Mouse (Mus musculus): ENCODE results near the gene Kit.

Gene Kit

GRCm38 (mm10) chr5:75589552-75590346, 15.0 kb downstream of the Kit start:
- no peak for DNase-seq (ENCODE audit: low spot score)

- no peak for DNase-seq (ENCODE audit: low spot score)
Measured at GRCm38 (mm10) chr5:75590961-75591360, 16.2 kb downstream of the Kit start.

- DNase-seq (ENCODE audit: low spot score) = no peak
Measured at GRCm38 (mm10) chr5:75591567-75591966, 16.9 kb downstream of the Kit start.

- no peak for DNase-seq (ENCODE audit: low spot score)
Measured at GRCm38 (mm10) chr5:75595319-75595718, 20.6 kb downstream of the Kit start.

- peak; percentile 74 for DNase-seq (ENCODE audit: low spot score)
Measured at GRCm38 (mm10) chr5:75596211-75596610, 21.5 kb downstream of the Kit start.

- DNase-seq (ENCODE audit: low spot score) = no peak
Measured at GRCm38 (mm10) chr5:75597316-75597715, 22.6 kb downstream of the Kit start.

GRCm38 (mm10) chr5:75598491-75598890, 23.8 kb downstream of the Kit start:
- no peak for DNase-seq (ENCODE audit: low spot score)

- DNase-seq (ENCODE audit: low spot score) = no peak
Measured at GRCm38 (mm10) chr5:75599991-75600390, 25.3 kb downstream of the Kit start.

GRCm38 (mm10) chr5:75604238-75604637, 29.5 kb downstream of the Kit start:
- DNase-seq (ENCODE audit: low spot score) = no peak

GRCm38 (mm10) chr5:75606898-75607297, 32.2 kb downstream of the Kit start:
- DNase-seq (ENCODE audit: low spot score) = no peak

GRCm38 (mm10) chr5:75607971-75608370, 33.3 kb downstream of the Kit start:
- DNase-seq (ENCODE audit: low spot score) = no peak

GRCm38 (mm10) chr5:75612380-75612779, 37.7 kb downstream of the Kit start:
- DNase-seq (ENCODE audit: low spot score) = no peak

- DNase-seq (ENCODE audit: low spot score) = no peak
Measured at GRCm38 (mm10) chr5:75612926-75613325, 38.2 kb downstream of the Kit start.

GRCm38 (mm10) chr5:75615000-75615571, 40.4 kb downstream of the Kit start:
- DNase-seq (ENCODE audit: low spot score) = no peak

GRCm38 (mm10) chr5:75615624-75616023, 40.9 kb downstream of the Kit start:
- DNase-seq (ENCODE audit: low spot score) = no peak

GRCm38 (mm10) chr5:75622401-75622800, 47.7 kb downstream of the Kit start:
- no peak for DNase-seq (ENCODE audit: low spot score)

GRCm38 (mm10) chr5:75623007-75623406, 48.3 kb downstream of the Kit start:
- DNase-seq (ENCODE audit: low spot score) = no peak

GRCm38 (mm10) chr5:75623520-75623919, 48.8 kb downstream of the Kit start:
- DNase-seq (ENCODE audit: low spot score) = no peak

- no peak for DNase-seq (ENCODE audit: low spot score)
Measured at GRCm38 (mm10) chr5:75623993-75624706, 49.4 kb downstream of the Kit start.

GRCm38 (mm10) chr5:75625059-75625458, 50.3 kb downstream of the Kit start:
- no peak for DNase-seq (ENCODE audit: low spot score)

- peak; percentile 50 for DNase-seq (ENCODE audit: low spot score)
Measured at GRCm38 (mm10) chr5:75626284-75626683, 51.6 kb downstream of the Kit start.

GRCm38 (mm10) chr5:75626703-75627102, 52.0 kb downstream of the Kit start:
- DNase-seq (ENCODE audit: low spot score) = no peak

- no peak for DNase-seq (ENCODE audit: low spot score)
Measured at GRCm38 (mm10) chr5:75632257-75632656, 57.5 kb downstream of the Kit start.

Data from embryo, embryonic 10 days (tissue).